Mouse (Mus musculus): ENCODE measurements around the gene Col3a1.

- TF ChIP-seq CTCF (IDR thresholded peaks at IDR 0.05; ENCODE audit: low read depth) (no peak), EP300 (IDR thresholded peaks at IDR 0.05; ENCODE audit: low read depth) (no peak)
Observed at GRCm38 (mm10) chr1:45290037-45290436, 21.3 kb upstream of the Col3a1 start.

Measured in liver, postnatal 0 days (tissue).